Mouse (Mus musculus): ENCODE measurements around the gene Rph3al.

Gene Rph3al

GRCm38 (mm10) chr11:75801771-75802550 lies 136.3 kb downstream of the Rph3al start:
- DNase-seq = no peak

GRCm38 (mm10) chr11:75801369-75801768 lies 136.9 kb downstream of the Rph3al start:
- no peak for DNase-seq

- no peak for DNase-seq
Measured at GRCm38 (mm10) chr11:75796536-75797246, 141.5 kb downstream of the Rph3al start.

- DNase-seq = peak; percentile 12
Measured at GRCm38 (mm10) chr11:75796029-75796445, 142.2 kb downstream of the Rph3al start, which contains the start of gene Doc2b. TSS of gene Doc2b (minus strand) at chr11:75796049.

- no peak for DNase-seq
Measured at GRCm38 (mm10) chr11:75795321-75795636, 142.9 kb downstream of the Rph3al start.

- DNase-seq = no peak
Measured at GRCm38 (mm10) chr11:75794602-75795320, 143.5 kb downstream of the Rph3al start.

GRCm38 (mm10) chr11:75793351-75793750 lies 144.9 kb downstream of the Rph3al start:
- DNase-seq = no peak

GRCm38 (mm10) chr11:75792535-75792934 lies 145.7 kb downstream of the Rph3al start:
- DNase-seq = no peak

GRCm38 (mm10) chr11:75785897-75786296 lies 152.3 kb downstream of the Rph3al start:
- no peak for DNase-seq

- DNase-seq = no peak
Measured at GRCm38 (mm10) chr11:75783799-75784198, 154.4 kb downstream of the Rph3al start.

- peak; percentile 61 for DNase-seq
Measured at GRCm38 (mm10) chr11:75781919-75782318, 156.3 kb downstream of the Rph3al start.

All from thymus, postnatal 14 days (tissue).